Mouse (Mus musculus) bone marrow macrophage, adult 2 months (primary cell): ENCODE results near the gene Dpy19l1.

Experiments used
- CTCF ChIP-seq: IDR thresholded peaks from 2 replicates; pipeline ENCODE4 v1.5.1; 2012; ENCODE audit warnings: low read depth, mild to moderate bottlenecking, low read length, moderate library complexity
- POLR2A ChIP-seq: IDR thresholded peaks from 2 replicates; pipeline ENCODE4 v1.6.1; 2012; ENCODE audit warnings: mild to moderate bottlenecking, low read depth, low read length, borderline replicate concordance

DNA sequence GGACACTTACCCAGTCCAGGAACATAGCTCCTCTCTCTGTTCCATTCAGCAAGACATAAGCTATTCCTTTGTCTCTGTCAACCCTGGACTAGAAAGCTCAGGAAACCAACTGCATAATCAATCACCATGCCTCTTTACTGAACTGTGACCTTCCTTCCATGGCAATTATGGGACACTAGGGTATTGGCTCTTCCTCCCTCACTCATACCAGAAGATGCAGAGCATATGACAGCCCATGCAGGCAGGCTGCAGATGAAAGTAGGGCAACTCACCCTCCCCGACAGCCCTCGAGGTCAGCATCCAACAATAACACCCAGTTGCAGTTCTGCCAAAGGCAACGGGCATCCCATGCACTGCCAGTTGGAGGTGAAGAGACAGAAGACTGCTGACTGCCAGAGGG, 123.6 kb downstream of the Dpy19l1 start:
- no peak for TF ChIP-seq CTCF
- TF ChIP-seq POLR2A: no peak
